Mouse (Mus musculus) kidney, adult 11 months (tissue): ENCODE data around the gene Gm49318.

ENCODE experiments used
- DNase-seq: peaks from one replicate; pipeline ENCODE4 v3.0.0; 2022

The Gm49318 gene

DNA sequence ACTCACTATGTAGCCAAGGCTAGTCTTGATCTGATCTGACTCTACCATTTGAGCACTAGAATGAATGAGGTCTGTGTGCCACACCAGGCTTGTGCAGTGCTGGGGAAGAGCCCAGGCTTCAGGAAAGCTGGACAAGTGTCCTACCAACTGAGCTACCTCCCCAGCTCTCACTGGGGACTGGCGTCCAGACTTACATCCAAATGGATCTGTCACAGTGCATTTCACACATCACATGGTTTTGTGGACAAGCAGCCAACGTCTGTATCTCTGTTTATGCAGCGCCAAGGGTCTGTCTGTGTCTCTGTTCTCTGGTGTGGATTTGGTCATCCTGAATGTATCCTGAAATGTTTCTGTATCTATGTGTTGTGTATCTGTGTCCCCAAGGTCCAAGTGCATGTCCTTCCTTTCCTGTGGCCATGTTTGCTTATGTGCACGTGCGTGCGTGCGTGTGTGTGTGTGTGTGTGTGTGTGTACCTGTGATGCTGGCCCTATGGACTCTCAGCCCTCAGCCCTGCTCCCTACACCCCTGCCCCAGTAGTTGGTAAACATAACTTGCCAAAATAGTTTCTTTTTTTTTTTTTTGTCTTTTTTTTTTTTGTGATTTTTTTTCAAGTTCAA, 53.7 kb downstream of the Gm49318 start:
- DNase-seq = no peak

DNA sequence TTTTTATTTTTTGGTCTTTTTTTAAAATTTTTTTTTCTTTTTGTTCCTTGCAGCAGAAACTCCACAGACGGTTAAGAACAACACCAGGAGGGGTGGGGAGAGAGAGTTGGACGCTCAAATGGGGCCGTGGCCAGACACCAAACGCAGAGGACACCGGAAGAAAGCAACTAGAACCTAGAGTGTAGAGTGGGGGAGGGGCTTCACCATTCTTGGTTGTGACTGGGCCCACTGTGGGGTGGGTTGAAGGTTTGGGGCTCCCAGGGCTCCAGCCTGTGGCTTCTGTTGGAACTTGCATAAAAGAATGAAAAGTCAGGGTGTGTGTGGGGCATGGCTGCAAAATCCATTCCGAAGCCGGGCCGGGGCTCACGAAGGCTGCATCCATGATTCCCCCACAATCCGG, 54.8 kb downstream of the Gm49318 start:
- DNase-seq = no peak

DNA sequence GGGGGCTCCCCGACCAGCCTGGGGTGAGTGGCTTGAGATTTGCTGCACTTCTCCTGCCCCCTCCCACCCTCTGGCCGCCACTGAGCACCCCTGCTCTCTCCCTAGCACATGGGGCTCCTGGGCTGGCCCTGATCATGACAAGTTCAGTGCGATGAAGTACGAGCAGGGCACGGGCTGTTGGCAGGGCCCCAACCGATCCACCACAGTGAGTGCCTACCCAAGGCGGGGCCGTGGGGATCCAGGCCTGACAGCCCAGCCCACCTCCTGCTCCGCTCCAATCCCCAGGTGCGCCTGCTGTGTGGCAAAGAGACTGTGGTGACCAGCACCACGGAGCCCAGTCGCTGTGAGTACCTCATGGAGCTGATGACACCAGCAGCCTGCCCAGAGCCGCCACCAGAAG, 58.3 kb downstream of the Gm49318 start:
- DNase-seq = no peak

DNA sequence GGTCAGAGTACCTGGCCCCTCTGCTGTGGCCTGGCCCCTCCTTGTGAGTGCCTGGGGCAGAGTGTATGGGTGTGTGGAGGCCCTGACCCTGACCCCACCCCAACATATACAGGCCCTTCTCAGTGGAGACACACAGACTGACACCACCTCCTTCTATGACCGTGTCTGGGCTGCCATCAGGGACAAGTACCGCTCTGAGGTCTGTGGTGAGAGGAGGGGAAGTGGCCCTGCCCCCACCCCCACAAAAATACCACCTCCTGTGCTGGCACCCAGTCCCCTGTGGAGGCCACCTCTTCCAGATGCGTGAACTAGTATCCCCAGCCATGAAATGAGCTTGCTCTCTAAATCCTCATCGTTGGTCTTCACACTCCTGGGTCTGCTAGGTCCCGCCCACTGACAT, 60.0 kb downstream of the Gm49318 start:
- DNase-seq = no peak

DNA sequence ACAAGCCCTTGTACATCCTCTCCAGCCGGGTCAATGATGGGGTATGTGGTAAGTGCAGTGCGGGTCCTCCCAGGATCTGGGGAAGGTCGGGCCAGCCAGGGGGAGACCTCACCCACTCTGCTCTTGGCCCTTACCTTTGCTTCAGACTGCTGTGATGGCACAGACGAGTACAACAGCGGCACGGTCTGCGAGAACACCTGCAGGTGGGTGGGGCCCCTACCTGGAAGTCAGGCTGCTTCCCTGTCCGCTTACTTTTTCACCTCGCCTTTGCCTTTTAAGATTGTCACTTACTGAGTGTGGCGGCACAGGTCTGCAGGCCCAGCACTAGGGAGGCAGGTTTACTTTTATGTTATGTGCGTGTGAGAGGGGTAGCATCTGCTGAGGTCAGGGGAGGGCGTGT, 66.5 kb downstream of the Gm49318 start:
- DNase-seq = no peak

DNA sequence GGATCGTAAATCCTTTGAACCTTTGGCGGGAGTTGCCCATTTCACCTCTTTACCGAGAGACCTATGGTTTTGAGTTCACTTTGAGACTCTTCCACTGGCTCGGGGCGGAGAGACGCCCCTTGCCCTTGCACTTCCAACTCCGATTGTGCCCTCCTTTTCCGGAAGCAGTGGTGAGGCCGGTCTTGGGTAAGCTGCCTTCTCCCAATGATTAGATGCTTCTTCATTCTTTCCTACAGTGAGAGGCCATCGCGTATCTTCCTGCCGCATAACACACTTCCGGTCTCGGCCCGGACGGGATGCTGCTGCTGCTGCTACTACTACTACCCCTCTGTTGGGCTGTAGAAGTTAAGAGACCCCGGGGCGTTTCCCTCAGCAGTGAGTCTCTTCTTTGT, 67.9 kb downstream of the Gm49318 start:
- no peak for DNase-seq

DNA sequence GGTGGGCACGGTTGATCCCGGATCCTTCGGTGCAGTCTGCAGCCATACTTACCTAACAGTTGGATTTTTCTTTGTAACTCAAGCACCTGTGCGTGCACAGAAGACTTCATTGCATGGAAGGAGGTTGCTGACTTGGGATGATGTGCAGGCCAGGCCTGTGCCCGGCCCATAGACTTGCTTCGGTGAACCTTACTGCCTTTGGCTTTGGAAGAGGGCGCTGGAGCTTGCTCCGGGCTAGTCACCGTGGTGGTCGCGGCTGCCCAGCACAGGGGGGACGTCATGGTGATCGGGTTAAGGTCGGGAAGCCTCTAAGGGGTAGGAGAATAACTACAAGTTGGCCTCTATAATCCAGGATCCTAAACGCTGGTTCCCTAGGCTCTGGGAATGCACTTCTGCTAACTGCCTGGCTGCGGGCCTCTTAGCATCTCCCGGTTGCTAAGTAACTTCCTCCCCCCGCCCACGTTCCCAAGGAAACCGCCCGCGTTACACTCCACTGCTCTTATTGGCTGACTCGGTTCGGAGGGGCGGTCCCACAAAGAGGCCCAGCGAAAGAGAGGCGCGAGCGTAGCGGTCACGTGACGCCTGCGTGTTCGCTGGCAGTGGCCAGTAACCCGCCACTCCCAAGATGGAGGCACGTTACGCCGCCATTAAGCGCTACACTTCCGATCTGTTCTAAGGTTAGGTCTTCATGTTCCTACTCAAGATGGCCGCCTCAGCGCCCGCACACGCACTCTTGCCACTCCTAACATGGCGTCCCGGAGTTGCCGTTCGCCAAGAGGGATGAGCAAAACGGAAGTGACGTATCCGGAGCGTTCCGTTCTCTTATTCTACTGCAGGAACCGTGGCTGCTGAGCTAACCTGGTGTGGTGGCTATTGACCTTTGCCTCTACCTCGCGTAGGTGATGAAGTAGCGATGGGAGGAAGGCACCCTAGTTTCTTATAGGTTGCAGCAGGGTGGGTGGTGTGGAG, 68.6 kb downstream of the Gm49318 start, which contains the start of the genes Ccdc151 and Prkcsh:
Ccdc151 (minus strand) TSS at position 441 of the 969 bp plus-strand sequence.
Prkcsh (plus strand) TSS at position 613 of the 969 bp plus-strand sequence.
- peak; percentile 100 for DNase-seq

DNA sequence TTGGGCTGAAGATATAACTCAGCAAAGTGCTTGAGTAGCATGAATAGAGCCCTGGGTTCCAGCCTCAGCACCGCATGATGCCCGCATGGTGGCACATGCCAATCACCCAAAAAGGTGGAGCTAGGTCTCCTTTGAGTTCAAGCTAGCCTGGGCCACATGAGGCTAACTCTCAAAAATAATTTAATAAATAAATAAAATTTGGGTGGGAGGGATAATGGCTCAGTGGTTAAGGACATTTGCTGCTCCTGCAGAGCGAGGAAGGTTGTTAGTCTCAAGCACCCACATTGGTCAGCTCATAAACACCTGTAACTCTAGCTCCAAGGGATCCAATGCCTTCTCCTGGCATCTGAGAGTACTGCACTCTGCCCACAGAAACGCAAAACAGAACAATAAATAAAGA, 69.4 kb downstream of the Gm49318 start:
- DNase-seq = no peak

DNA sequence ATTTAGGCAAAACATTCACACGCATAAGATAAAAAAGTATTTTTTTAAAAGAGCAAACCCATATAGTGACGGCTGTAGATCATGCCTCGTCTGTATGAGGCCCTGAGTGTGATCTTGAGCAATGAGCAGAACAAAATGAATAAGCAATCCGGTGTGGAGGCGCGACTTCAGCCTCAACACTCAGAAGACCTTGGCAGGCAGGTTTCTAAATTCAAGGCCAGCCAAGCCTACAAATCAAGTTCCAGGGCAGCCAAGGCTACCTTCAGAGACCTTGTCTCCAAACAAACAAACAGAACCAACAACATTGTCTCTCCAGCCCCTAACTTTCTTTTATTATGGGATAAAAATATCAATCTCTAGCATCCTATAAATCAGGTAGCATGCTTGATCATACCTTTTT, 70.8 kb downstream of the Gm49318 start:
- DNase-seq = no peak

DNA sequence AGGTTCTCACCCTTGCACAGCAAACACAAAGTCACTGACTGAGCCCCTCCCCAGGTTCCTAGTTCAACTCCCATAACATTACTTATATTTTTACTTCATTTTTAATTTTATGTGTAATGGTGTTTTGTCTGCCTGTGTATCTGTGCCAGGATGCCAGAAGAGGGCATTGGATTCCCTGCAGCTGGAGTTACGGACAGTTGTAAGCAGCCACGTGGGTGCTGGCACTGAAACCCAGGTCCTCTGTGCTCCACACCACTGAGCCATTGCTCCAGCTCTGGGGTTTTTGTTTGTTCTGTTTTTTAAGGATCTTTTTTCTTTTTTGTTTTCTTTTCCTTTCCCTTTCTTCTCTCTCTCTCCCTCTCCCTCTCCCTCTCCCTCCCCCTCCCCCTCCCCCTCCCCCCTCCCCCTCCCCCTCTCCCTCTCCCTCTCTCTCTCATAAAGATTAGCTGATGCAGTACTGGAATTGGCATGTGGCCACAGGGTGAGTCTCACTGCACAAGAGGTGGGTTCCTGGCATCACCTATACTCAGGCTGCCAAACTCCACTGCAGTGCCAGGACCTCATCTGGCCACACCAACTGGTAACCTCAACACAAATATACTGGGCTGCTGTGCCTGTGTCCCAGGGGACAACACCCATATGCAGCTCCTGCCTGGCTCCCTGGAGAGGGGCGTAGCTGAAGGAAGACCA, 74.7 kb downstream of the Gm49318 start:
- DNase-seq = no peak

DNA sequence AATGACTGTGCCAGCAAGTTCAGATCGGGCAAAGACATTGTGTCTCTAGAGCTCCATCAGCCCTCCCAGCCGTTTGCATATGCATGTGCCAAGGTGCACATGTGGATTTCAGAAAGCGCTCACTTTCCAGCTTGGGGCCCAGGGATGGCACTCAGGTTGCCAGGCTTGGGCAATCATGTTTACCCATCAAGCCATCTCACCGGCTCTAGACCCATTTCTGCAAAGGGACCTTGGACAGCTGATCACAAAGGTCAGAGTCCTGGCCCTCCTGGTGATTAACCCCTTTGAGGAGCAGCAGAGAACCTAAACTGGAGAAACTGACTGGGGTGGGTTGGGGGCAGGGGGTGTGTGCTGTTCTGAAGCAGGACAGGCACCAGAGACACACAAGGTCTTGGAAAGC, 78.8 kb downstream of the Gm49318 start:
- DNase-seq = peak; percentile 39

DNA sequence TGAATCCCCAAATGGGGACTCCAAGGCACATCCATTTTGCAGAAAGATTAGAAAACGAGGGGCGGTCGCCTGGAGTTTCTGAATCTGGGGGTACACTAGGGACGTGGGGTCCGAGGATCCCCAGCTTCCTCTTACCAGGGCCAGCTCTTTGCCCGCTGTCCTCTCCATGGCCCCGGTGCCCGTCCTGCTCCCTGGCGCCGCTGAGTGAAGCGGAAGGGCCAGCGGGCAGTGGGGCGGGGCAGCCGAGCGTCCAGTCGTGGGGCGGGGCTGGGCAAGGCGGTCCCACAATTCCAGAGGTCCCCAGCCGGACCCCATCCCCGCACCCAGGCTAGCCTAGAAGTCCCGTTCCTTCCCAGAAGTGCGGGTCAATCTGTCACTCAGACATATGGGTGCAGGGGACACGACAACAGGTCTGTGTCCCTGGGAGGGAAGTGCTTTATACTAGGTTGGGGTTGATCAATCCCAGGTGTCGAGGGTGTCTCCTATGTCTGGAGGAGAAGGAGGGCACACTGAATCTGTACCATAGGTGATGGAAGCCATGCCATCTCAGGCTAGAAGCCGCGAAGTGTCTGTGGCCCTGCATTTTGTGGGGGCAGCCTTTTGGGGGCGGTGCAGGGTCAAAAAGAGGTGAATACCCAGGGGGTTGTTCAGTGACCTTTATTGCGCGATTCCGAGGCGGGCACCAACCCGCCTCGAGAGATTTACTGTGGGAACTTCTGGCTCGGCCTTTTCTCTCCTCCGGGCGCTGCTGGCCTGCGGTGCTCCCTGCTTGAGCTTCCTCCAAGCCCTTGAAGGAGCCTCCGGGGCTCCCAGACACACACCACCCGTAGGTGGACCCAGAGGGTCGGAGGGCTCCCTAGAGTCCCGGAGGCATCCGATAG, 81.6 kb downstream of the Gm49318 start, which contains the start of gene Rgl3:
Rgl3 (minus strand) TSS at position 217 of the 881 bp plus-strand sequence.
- peak; percentile 79 for DNase-seq

DNA sequence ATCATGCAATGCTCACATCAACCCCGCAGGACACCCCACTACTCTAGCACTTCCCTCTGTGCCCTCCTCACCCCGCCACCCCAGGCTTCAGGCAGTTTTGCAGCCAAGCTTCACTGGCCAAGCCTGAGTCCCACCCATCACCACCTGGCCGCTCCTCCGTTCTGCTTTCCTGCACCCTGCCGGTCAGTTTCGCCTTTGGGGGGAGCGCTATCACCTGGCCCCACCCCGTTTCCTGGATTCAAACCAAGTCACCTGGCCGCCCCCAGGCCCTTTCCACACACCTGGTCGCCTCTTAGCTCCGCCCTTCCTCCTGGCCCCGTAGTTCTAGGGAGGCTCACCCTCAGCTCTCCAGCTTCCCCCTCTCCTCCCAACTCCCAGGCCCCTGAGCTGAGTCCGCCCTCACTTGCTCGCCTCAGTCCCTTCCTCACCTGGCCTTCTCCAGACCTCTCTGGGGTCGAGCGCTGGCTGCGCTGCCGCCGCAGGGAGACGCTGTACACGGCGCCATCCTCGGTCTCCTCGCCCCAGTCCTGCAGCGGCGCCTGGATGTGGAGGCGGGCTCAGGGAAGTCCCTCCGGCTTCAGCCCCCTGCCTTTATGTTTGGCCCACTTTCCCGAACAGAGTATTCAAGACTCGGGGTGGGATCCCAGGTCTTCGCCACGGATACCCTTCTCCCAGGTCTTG, 82.5 kb downstream of the Gm49318 start:
- peak; percentile 88 for DNase-seq

DNA sequence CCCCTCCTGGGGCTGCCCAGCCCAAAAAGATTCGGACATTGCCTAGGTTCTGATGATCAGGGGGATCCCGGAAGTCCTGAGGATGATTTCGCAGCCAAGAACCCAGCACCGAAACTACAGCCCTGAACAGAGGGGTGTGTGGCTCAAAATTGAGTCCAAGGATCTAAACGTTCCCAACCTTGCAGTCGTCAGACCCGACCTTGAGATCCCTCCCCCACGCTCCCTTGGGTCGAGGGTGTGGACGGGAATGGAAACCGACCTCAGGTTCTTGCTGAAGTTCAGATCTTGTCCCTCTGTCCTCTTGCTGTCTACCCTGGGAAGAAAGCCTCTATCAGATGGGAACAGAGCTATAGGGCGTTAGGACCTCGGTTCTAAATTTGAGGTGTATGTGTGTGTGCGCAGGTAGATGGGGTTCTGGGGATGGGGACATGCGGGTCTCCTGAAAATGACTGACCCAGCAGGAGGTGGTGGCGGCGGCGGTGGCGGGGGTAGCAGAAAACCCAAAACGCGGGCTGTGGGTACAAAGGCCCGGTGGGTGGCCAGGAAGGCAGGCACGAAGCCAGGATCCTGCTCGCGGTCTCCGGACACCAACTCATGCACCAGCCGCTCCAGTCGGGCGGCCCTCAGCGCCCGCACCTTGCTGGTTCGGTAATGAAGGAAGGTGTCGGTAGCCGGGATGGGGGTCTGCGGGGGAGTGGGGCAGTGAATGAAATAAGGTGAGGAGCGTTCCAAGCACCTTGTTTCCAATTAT, 83.3 kb downstream of the Gm49318 start:
- DNase-seq = no peak
